Mouse (Mus musculus): ENCODE measurements around the gene Fam240a. TPM values are rescaled to one million over a fixed set of nuclear protein-coding genes. Genes with fewer than 3 reads are reported as not detected.

The Fam240a gene
- polyA plus RNA-seq, 1 experiment = not detected

- H3K4me1 ChIP-seq (ENCODE audit: control insufficient read depth, insufficient read depth, low read length) = peaks cover 2% of the 10 kb centered on the region; the same call in 1 of the 2 replicates
- H3K4me3 ChIP-seq (ENCODE audit: insufficient read depth, low read length) = peak overlapping the region; percentile 8
- TF ChIP-seq CTCF (IDR thresholded peaks at IDR 0.05; ENCODE audit: extremely low read depth, insufficient read depth, low read length) (no peak), POLR2A (IDR thresholded peaks at IDR 0.05; ENCODE audit: extremely low read depth, insufficient read depth, low read length) (no peak)
- H3K27ac ChIP-seq (ENCODE audit: insufficient read depth, low read length) = no peak overlapping the region
Observed at GRCm38 (mm10) chr9:110873681-110874659, 42.7 kb downstream of the Fam240a start.

DNA sequence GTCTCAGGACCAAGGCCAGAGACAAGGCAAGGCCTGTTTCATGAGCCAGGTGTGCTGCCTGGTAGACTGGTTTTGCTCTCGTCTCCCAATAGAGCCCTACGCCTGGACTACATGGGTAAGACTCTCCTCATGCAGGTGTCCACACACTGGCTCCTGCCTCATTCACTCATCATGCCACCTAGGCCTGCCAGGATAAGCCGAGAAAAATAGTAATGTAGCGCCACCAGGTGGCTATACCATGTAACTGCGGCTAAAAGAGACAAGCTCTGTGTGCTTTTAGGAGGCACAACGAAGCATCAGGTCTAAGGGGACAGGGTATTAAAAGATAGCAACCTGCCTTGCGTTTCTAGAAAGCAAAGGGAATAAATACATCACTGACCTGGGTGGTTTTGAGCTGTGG, 45.6 kb downstream of the Fam240a start:
- H3K4me1 ChIP-seq (ENCODE audit: control insufficient read depth, insufficient read depth, low read length) = no peaks in the 10 kb centered on the region
- no peak overlapping the region for H3K4me3 ChIP-seq (ENCODE audit: insufficient read depth, low read length)
- TF ChIP-seq POLR2A (IDR thresholded peaks at IDR 0.05; ENCODE audit: extremely low read depth, insufficient read depth, low read length) = no peak
- TF ChIP-seq CTCF (IDR thresholded peaks at IDR 0.05; ENCODE audit: extremely low read depth, insufficient read depth, low read length) = peak; percentile 89
- no peak overlapping the region for H3K27ac ChIP-seq (ENCODE audit: insufficient read depth, low read length)

Other genes starting within 250 kb of the Fam240a start
- 0.13 and 0.30 TPM in 2 replicates for gene Myl3, start 175.0 kb downstream of the Fam240a start, polyA plus RNA-seq (2012; rRNA removed)
- 8.2 and 9.0 TPM in 2 replicates for gene Pth1r, start 169.7 kb downstream of the Fam240a start, polyA plus RNA-seq (2012; rRNA removed)
- gene Prss42, start 118.7 kb downstream of the Fam240a start, polyA plus RNA-seq (2012; rRNA removed) = not detected in 2 replicates
- not detected in 2 replicates for gene Prss44, start 102.9 kb downstream of the Fam240a start, polyA plus RNA-seq (2012; rRNA removed)
- gene Prss43, start 90.2 kb downstream of the Fam240a start, polyA plus RNA-seq (2012; rRNA removed) = 0.08 and 0.21 TPM in 2 replicates
- gene Prss45, start 82.3 kb downstream of the Fam240a start, polyA plus RNA-seq (2012; rRNA removed) = 0.44 and 0.50 TPM in 2 replicates
- not detected in 2 replicates for gene Prss46, start 72.4 kb downstream of the Fam240a start, polyA plus RNA-seq (2012; rRNA removed)
- 0.95 and 1.1 TPM in 2 replicates for gene Prss50, start 58.9 kb downstream of the Fam240a start, polyA plus RNA-seq (2012; rRNA removed)
- gene Als2cl, start 37.0 kb downstream of the Fam240a start, polyA plus RNA-seq (2012; rRNA removed) = 8.4 and 9.1 TPM in 2 replicates
- gene Tmie, start 36.7 kb downstream of the Fam240a start, polyA plus RNA-seq (2012; rRNA removed) = 1.6 and 2.7 TPM in 2 replicates
- gene Tdgf1, start 29.3 kb upstream of the Fam240a start, polyA plus RNA-seq (2012; rRNA removed) = 1.1 and 1.3 TPM in 2 replicates
- 0.83 and 1.3 TPM in 2 replicates for gene Lrrc2, start 34.7 kb upstream of the Fam240a start, polyA plus RNA-seq (2012; rRNA removed)
- gene Rtp3, start 73.7 kb upstream of the Fam240a start, polyA plus RNA-seq (2012; rRNA removed) = 0.45 and 0.69 TPM in 2 replicates
- gene Ltf, start 102.4 kb upstream of the Fam240a start, polyA plus RNA-seq (2012; rRNA removed) = 0.40 TPM in 1 of 2 replicates, not detected in the other
- gene Ccrl2, start 140.7 kb upstream of the Fam240a start, polyA plus RNA-seq (2012; rRNA removed) = 1.9 and 2.1 TPM in 2 replicates
- gene Lrrfip2, start 200.7 kb upstream of the Fam240a start, polyA plus RNA-seq (2012; rRNA removed) = 55.5 and 59.5 TPM in 2 replicates